Mouse (Mus musculus) left cerebral cortex, adult 9 months (tissue): ENCODE measurements at regions not wholly inside any gene's neighbourhood (a gene's known extent, or its start where the extent isn't known, plus 50 kb on each side); places are given as distances from the start of the nearest gene placed in this dataset.

Experiments
- DNase-seq, 2 experiments: peaks; one replicate each; pipeline ENCODE4 v3.0.0; 2022; ENCODE audit warnings: low spot score in 2 of 2

DNA sequence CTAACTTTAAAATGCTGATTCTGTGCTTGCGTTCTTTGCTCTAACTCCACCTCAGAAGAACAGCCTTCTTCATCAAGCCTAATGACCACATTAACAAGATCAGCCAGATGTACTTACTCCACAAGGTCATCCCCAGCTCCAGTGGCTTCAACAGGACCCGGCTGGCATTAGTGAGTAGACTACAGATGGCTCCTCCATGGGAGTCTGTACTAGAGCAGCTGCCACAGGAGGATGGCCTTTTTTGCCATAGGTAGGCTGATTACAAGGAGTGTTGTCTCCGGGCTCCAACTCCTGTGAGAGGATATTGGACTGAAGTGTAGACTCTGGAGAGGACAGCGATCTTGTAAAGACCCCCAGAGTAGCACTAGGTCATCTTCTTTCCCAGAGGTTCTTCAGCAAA lies 729.7 kb downstream of the Galc start:
- no peak for DNase-seq

DNA sequence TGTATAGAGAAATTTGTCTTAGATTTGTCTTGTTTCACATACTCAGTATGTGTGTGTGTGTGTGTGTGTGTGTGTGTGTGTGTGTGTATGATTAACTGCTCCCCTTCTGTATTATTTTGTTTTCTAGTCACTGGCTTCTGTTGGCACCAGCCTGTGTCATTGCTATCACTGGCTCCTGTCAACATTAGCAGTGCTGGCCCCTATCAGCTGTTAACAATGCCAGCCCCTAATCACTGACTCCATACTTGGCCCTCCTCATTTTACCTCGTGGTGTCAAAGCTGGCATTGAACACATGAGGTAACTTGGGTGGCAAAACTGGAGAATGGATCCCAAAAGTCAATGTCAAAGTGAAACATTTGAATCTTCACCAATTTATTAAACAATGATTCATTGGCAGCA lies 733.3 kb downstream of the Galc start:
- DNase-seq, result no peak

DNA sequence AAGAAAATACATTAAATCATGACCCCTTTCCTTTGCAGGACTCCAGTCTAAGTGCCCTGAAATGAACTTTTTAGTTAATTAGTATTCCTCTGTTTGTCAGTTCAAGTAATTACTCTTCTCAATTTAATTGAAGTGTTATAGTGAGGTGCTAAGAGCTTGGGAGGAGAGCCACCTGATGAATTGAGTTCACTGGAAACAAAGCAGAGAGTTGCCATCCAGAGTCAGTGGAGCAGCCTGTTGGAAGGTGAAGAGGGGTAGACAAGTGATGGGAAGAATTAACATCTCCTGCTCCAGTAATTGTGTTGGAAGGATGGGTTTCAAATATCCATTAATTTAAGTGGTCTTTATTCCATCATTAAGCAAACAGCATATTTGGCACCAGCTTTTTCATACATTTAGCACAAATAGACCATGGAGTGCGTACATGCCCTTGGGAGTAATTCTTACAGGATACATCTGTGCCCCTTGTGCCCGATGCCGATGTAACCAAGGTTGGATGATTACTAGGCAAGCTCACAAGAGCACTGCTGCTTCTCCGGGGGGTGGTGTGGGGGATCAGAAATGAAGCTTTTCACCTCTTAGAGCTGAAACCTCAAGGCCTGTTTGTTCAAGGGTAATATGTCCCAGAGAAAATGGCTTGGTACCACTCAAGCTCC lies 739.3 kb downstream of the Galc start:
- no peak for DNase-seq

DNA sequence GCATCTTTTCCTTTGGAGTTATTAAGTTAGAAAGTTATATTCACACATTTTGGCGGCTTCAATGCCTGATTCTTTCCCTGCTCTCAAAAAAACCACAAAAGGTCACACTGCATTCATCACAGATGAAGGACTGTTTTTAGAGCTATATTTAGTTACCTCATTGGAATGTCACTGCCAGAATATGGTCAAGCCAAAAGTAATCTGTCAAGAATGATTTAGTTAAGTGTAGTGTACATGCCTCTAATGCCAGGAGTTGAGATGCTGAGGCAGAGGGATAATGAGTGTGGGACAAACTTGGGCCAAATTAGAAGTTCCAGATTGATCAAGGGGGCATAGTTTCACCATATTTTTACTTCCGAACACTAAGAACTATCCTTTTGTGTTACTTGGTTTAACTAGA lies 741.7 kb downstream of the Galc start:
- no peak for DNase-seq

DNA sequence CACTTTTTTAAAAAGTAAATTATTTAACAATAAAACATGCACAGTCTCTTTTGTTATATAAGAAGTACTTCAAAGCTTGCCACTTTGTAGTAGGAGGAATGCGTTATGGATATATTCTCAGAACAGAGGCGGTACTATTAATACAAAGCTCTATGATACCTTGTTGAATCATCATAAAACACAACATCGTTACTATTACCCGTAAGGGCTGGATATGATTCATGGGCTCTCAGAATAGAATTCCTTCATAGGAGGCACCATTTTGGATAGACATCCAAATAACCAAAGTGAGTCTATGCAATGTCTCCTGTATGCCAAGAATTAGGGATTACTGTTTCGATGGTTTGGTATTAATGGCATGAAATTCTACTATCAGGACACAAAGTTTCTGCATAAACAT lies 743.5 kb downstream of the Galc start:
- DNase-seq, result peak in 1 of 2 experiments; percentile 5

DNA sequence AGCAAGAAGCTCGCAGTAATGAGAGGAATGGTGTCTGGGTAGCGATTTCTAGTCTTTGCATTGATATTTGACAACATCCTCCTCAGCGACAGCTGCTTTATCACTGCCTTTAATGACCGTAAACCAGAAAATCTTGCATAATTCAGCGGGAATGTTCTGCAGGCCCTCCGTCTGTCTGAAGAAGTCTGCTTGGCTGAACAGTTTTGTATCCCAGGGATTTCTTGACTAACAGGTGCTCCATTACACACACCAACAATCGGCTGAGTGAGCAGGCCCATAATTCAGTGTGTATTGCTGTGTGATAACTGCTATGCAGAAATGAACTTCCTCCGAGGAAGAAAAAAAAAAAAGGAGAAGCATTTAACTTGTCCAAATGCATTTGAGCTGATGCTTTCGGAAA lies 747.4 kb downstream of the Galc start:
- no peak for DNase-seq

DNA sequence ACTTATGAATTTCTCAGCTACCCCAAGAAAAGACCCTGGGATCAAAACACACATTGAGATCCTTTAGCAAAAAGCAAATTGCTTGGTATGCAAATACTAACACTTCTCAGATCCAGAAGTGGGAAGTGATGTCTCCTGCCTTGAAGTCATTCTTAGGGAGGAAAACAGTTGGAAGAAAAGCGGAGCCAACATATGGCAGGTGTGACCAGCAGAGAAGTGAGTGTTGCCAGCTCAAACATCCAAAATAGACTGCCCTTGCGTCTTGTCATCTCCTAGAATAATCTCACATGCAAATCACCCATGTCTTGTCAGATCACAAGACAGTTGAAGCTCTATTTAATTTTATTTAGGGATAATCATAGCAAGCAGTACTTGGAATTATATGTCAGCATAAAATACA lies 757.8 kb downstream of the Galc start:
- peak; percentile 57 to 74 for DNase-seq

DNA sequence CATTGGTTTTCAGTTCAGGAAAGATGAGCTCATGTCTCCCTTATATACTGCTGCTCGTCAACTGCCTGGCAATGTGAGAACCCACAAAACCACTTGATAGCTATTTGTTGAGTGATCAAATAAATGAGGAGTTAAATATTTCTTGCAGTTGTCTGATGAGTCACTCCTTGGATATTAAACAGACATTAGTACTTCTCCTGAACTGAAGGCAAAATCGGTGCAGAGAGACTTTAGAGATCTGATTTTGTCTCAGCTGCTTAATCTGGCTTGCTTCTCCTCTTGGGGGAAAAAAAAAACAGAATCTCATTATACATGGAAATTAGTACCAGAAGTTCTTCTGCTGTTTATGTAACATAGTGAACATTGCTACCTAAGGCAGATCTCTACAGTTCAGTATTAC lies 775.7 kb downstream of the Galc start:
- DNase-seq, result peak in 1 of 2 experiments; percentile 19

DNA sequence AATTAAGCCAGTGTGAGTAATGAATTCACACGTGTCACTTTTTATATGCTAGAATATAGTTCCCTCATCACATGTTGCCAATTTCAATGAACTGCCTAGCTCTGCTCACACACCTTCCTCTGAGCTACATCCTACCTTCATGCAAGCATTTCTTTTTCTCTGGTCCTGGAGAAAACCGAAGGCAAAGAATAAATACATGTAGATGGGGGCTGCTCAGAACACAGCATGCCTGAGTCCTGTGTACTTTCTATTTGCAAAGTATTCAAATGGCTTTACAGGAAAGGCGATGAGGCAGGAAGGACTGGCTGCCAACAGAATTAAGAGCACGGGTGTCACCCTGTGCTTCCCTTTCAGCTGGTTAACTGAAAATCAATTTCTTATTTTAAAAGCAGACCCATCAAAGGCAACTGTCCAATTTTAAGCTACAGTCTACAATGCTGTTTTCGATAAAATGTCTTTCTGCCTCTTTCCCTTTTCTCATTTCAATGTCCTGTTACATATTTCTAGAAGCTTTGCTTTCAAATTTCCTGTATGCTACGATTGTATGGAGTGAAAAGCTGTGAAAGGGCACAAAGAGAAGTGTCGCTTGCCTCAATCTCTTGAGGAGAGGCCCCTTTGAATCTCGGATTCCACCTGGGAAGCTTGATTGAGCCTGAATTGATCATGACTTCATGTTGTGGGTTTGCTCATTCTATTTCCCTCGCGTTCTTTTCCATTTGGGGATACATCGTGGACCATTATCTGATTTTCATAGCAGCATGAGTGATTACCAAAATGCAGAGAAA lies 782.6 kb downstream of the Galc start:
- DNase-seq, result no peak

DNA sequence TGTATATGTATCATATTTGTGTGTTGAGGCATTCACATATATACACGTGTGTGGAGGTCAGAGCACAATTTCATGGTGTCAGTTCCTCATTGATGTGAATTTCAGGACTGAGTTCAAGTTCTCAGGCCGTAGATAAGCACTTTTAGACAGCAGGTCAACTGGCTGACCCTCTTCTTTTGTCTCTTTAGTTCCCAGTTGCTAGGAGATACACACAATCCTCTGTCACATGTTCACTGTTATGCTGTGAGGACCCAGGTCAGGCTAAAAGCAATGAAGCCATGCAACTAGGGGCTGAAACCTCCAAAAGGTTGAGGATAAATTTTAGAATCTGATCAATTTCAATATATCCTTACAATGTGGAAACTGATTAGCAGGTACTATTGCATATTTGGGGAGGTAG lies 783.5 kb downstream of the Galc start:
- no peak for DNase-seq

DNA sequence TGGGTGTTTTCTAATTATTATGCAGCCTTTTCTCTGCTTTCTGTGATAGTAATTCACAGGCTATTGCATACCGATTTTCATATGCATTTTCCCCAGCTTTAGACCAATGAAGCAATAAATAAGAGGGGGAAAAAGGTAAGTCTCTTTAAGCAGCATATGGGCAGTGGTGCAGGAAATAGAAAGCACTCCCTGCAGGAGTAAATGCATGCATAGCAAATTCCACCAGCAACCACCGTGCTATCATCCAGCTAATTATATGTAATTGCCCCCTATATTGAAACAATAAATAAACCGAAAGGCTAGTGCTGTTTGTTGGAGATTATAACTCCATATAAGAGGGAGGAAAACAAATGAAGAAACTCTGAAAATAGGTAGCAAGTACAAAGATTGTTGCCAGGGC lies 790.1 kb downstream of the Galc start:
- DNase-seq, result no peak

DNA sequence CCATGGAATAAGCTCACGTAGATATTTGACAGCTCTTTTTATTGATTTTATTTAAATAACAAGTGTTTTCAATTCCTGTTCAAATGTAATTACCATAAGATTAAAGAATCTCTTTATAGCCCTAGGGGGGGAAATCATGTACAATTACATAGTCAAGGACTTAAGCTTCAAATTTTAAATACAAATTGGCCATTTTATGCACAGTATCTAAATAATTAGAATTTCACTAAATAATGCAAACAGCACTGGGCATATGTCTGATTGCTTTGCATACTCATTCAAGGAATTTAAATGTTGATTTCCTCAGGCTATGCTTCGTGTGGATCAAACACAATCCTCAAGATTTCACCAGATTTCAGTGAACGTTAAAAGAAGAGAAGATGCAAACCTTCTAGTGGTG lies 823.1 kb downstream of the Galc start:
- no peak for DNase-seq

DNA sequence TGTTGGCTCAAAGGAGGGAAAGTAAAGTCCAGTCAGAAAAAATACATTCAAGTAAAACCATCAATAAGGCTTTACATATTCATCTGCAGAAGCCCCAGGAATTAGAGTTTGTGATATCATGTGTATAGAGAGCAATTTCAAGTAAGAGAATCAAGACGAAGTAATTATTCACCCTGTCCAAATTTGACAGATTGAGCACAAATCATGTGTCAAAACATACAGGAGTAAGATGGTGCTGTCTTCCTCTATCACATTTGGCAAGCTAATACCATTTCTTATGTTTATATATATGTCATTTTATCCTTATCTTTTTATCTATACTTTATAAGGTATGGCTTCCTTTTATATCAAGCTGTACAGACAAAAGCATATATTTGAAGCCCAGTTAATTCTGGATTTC lies 825.2 kb downstream of the Galc start:
- no peak for DNase-seq

DNA sequence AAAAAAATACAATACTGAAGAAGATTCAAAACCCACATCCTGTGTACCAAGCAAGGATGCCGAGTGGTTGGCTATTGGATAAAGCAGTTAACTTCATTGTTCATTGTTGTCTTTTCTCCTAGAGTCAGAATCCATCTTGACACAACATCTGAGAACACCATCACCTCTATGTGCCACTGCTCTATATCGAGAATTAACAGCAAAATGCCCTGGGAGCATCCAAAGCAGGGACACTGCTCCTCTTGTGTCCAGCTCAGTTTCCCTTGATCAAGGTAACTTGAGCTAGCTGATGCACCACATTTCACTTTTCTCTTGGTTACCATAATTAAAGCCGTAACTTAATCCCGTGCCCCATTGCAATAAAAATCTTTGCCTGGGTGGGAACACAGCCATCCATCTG lies 826.6 kb downstream of the Galc start:
- DNase-seq, result no peak

DNA sequence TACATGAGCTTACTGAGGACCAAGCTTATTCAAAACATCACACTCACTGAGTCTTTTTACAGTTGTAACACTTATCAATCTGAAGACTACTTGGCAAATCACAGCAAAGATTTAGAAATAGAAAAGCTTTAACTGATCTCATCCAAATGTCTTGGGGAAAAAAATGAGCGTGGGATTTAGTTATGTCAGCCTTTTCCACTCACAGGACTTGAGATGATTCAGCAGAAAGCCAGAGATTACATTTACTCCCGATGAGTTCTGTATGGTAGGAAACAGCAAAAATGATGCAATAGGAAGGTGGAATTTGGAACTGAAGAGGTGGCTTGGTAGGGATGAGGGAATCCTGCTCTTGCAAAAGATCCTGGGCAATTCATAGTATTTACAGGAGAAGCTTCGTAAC lies 831.0 kb downstream of the Galc start:
- peak in 1 of 2 experiments; percentile 11 for DNase-seq

DNA sequence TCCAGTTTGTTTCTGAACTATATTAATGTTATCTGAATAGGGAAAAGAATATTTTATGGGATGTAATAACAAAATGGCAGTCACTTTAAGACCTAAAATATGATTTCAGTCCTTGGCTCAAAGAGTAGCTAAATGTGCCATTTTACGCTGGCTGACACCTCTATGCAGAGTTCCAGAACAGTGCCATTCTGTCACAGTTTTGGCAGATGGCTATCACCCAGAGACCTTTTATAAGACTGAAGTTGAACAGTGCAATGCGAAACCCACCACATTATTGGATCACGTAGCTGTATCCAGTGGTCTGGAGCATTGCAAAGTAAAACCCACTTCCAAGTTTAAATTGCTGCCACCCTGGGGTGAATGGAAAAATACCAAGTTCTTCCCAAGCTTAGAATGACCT lies 834.5 kb downstream of the Galc start:
- DNase-seq, result no peak

DNA sequence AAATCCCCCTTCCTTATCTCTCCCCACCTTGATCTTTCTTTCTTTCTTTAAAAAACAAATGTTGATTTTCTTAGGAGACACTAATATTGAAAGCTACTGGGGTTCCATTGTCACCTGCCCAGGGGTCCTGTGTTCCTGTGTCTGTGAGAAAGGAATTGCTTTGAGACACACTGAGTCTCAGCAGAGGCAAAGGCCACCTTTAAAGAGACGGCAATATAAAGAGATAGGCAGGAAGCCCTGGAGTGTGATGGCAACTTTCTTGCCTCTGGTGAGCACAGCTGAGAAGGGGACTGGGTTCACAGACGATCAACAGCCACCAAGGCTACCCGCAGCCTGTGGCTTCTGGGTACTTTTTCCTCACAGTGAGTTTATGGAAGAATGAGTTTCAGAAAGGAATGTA lies 855.8 kb downstream of the Galc start:
- DNase-seq, result no peak

DNA sequence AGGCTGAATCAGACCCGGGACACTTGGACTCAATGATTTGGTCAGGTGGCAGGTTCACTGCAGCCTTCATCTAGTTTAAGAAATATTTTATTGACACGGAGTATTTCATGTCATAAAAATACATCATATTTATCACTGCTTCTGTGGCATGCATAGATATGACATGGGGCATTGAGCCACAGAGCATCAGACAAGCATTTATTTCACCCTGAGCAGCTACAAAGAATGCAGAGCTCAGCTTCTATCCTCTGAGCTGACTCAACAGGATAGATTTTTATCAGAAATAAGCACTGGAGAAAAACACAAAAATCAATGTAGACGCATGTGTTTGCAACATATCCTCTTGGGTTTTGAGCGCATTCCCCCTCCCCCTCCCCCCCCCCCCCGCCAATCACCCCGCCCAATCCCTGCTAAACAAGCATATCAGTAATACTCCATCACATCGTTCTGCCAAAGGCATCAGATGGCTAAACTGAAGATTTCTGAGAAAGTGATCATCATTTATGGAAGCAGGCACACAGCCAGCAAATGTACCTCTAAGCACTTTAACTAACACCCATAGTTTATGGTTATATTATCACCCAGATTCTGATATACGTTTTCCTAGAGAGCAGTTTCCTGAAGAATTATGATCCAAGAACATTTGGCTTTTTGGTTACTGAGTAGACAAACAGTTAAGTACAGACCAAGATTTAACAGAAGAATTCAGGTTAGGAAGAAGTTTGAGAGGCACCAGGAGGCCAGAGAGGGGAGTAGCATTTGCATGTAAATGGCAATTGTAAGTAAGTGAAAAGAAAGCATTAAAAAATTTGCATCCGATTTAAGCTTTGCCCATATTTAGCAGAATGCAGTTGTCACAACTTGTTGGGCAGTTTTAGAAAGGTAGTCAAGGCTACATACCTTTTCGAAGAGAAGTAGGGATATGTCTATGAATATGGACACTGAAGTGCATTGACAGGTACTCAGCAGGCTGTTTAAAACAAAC lies 856.6 kb downstream of the Galc start:
- DNase-seq, result no peak

DNA sequence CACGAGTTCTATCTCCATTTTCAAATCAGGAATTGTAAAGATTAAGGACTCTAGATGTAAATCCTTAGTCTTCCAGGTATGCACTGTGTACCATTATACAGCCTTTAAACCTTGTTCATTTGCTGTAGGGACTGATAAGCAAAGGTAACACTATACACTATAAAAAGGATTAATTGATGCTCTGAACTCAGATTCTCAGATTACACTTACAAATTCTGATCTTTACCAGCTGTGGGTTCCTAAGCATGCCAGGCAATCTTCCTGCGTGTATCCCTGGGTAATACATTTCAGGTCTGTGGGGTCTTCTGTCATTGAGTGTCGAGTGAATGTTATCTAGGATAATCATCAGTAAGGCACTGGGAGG lies 860.7 kb downstream of the Galc start:
- no peak for DNase-seq

DNA sequence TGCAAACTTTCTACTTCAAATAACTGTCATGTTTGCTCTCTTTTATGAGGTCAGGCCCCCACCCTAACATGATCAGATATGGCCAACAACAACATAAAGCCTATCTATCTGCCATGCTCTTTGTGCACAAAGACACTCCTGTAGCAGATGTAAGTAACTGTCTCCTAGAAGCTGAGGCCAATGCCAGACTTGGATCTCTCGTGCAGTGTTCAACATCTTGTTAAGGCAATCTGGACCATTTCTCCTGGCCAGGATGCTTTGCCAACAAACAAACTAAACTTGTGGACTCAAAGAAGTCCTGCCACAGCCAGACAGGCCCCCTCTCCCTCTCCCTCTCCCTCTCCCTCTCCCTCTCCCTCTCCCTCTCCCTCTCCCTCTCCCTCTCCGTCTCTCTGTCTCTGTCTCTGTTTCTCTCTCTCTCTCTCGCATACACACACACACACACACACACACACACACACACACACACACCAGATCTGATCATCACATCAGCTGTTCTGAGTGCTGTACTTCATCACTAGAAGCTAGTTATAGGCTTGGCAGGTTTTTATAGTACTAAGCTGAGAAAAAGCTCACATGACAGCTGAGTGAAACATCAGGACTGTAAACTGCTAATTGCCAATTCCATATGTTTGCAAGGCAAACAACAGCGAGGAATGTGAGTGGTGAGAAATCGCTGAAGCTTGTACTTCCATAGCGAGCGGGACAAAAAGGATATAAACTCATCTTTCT lies 861.2 kb downstream of the Galc start:
- peak; percentile 4 to 29 for DNase-seq

DNA sequence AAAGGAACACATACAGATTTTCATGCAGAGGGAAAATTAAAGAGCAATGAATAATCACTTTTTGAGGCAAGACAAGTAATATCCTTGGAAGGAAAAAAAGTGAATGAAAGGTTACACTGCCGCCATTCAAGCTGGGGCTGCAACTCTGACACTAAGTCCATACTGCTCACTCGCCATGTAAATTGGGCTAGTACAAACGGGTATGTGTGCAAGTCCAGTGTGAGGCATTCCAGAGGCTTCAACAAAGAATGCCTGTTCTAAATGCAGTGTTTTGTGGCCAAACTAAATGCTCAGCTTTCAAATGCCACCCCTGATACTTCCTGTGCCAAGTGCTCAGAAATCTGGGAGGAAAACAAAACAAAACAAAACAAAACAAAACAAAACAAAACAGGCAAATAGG lies 897.5 kb downstream of the Galc start:
- no peak for DNase-seq

DNA sequence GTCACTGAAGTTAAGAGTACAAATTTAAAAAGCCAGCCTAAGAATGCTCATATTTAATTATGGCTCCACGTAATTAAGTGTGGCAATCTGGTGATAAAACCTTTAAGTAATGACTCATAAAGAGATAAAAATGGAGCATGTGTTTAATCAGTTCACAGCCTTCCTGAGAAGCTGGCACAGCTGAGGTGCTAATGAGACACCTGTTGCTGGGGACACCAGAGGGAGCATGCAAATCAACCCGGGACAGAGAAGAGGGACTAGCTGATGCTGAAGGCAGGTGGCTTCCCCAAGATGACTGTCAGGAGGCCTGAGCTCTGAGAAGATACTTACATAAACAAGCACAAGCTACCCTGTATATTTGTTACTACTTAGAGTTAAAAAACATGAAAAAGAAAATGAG lies 898.6 kb downstream of the Galc start:
- DNase-seq, result peak; percentile 27 to 57
